Mouse (Mus musculus) testis, postnatal 10 days (tissue): Measurements from ENCODE around the gene Auh.

Experiments
- DNase-seq: peaks from one replicate; pipeline ENCODE4 v3.0.0; 2021; ENCODE audit warnings: low spot score

The Auh gene

DNA sequence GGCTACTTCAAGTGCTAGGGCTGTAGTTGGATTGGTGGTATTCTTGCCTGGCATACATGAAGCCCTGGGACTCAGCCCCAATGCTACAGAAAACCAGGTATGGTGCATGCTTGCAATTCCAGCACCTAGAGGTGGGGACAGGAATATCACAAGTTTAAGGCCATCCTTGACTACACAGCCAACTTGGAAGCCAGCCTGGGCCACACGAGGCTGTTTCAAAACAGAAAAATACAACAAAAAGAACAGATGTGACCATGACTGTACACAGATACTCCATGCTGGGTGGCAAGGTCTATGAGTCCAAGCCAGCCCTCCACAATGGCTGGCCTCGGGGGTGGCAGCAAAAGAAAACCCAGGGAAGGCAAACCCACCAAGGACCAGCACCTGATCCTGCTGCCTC, 95.7 kb downstream of the Auh start:
- DNase-seq = no peak

DNA sequence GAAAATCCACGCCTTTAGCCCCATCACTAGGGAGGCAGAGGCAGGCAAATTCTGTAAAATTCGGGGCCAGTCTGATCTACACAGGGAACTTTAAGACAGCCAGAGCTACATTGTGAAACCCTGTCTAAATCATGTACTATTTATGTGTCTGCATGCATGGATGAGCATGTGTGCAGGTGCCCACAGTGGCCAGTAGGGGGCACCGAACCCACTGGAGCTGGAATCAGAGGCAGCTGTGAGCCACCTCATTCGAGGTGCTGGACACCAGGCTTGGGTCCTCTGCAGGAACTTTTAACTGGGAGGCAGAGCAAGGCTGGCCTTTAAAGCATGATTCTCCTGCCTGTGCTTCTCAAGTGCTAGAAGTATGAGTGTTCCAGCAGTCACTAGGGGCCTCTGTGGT, 96.3 kb downstream of the Auh start:
- DNase-seq = no peak

DNA sequence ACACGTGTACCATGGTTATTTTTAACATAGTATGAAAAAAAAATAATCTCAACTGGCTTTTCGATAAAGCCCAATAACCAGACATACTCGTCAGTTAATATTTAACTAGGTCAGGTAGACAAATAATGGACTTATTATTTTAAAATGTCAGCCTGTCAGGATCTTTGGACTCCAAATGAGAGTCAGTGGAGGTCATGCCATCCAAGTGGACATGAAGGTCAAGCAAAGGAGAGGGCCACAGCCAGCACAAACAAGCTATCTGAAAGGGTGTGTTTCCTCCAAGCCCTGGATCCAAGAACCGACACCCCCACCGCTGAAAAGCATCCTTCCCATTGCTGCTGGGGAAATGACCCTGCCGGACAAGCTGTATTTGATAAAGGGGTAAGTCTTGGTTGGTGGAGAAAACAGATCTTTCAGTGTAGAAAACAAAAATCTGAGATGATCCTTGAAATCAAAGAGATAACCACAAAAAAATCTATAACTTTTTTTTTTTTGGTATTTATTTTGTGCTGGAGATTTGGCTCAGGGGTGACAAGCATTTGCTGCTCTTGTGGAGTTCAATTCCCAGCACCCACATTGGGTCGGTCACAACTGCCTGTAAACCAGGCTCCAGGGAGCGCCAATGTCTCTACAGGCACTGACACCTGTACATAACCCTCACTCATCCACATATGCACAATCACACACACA, 96.9 kb downstream of the Auh start:
- DNase-seq = no peak

DNA sequence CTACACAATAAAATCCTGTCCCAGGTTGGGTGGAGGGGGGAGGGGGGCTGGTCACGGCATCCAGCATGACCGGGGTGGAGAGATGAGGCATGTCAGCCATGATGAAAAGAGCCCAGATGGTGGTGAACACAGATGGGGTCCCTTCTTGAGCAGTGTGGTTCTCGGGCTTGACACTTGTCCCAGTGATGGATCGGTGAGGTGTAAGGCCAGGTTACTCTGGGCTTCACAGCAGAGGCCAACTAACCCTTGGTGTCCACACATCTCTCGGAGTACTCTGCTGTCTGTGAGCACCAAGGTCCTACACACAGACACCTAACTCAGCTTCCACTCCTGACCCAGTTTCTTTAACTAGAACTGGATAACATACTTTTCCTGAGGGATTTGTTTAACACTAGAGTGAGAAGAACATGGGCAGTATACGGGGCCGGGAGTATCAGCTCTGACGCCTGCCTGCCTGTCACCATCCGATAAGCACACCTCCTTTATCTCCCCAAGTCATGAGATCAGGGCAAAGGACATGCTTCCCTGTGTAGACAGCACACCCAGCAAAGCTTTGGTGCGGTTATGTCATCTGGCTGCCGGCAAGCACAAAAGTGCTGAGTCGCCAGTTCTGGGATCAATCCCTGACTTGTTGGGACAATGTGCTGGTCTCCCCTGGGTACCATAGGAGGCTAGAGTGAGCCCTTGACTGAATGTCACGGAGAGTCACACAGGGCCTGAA, 98.3 kb downstream of the Auh start:
- DNase-seq = no peak

DNA sequence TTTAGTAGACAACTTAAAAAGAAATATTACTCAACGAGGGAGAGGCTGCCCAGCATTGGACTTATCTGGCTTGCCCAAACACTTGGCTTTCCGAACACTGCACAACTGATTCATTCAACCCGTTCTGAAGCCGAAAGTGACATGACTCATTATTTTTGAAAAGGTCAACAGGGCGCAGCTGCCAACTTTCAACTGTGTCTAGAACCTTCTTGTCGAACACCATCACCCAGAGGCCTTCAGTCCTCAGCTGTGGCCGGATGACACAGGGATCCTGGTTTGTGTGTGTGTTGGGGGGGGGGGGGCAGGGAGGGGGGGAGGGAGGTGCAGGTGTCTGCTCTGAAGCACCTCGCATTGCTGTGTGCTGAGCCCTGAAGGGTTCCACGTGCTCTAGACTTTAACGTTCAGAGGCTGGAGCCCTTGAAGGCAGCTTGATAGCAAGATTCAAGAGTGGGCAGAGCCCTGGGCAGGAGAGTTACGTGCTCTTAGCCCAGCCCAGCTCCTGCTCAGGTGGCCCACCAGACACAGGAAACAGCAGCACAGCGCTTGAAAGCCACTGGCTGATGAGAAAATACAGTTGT, 100.4 kb downstream of the Auh start:
- DNase-seq = no peak

DNA sequence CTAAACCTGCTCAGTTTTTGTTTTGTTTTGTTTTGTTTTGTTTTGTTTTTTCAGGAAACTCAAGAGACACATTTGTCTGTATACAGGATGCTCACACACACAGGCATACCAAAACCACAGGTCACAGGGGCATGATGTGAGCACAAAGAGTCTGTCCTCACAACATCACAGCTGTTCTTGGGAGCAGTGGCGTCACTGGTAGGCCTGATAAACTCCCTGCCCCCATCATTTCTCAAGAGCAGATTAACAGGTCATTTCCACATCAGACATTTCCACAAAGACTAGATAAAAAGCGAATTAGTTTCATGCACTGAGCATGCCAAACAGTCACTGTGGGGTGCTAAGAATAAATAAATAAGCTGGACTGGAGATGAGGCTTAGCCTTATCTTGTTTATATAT, 101.3 kb downstream of the Auh start:
- no peak for DNase-seq

DNA sequence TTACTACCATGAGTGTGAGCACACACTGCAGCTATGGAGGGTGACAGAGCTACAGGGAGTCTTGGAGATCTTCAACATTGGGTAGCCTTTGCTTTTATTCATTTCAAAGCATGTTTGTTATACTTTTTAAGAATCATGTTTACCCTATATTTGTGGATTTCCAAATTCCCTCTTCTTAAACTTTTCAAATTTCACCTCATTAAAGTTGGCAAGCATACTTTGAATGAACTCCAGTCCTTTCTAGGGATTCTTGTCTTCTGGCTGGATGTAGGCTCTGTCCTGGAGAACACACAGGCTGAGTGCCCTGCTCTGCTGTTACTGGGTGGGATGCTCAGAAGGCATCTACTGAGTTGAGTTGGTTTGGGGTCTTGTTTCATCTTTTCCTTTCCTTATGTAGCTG, 102.8 kb downstream of the Auh start:
- no peak for DNase-seq

DNA sequence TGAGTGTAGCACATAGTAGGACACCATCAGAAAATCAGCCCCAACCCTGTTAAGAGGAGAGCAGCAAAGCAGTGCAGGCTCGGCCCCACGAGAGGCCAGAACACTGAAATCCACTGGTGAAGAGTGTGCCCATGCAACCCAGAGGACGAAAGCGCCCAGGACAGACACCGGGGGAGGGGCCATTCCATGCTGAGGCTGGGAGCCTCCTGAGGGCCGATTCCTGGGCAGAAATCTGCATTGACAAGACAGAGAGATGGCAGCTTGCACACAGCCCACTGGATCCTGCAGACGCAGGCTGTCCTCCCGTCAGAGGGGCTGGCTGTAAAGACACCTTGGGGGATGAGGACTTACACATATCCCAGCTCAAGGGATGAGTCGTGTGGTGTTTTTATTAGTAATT, 104.7 kb downstream of the Auh start:
- DNase-seq = no peak

DNA sequence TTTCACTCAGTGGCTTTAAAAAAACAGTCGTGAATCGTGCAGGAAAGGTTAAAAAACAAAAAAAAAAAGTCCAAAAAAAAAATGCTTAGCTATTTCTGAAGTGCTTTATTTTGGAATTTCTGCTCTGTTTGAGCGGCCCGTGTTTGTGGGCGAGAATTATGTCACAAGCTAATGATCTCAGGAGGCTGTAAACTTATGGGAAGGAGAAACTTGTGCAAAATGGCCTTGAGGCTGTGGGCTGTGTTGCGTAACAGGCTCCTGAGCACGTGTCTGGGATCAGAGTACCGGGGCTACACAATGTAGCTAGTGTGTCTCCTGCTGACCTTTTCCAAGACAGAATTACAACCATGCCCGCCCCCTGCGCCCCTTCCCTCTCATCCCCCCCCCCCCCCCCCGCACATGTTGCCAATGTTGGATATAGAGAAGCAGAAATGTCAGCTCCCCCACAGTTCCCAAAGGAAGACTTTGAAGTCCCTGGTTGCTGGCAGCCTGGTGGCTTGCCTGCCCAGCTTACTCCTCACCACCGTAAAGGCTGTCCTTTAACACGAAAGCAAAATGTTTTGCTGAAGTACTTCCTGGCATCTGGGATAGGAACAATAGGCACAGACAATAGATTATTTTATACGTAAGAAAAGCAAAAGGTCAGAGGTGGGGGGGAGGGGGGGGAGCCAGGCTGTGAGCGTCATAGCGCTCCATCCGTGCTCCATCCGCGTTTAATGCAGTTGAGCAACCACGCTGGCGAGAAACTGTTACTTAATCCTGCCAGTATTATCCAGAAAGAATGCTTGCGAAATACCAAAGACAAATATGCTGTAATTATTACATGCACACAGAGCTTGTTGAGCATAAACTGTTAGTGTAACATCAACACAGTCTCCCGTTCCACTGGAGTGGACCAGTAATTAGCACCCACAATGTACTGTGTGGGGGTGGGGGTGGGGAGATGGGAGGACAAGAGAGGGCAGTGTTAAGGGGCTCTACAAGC, 107.0 kb downstream of the Auh start:
- peak; percentile 74 for DNase-seq

DNA sequence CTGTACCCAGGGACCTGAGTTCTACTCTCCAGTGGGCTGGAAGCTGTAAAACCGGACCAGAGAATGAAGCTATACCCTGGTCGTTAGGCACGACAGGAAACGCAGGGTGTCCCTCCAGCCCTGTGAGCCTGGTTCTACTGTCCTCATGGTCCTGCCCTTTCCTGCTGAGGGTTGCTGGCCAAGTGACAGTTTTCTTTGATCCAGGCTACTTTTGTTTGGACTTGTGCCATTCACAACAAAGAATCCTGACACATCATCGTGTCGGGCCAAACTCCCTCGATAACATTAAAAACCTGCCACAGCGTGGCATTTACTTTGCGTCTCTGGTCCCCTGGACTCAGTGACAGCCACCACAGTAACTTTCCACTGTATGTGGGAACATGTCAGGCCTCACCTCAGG, 107.9 kb downstream of the Auh start:
- no peak for DNase-seq

DNA sequence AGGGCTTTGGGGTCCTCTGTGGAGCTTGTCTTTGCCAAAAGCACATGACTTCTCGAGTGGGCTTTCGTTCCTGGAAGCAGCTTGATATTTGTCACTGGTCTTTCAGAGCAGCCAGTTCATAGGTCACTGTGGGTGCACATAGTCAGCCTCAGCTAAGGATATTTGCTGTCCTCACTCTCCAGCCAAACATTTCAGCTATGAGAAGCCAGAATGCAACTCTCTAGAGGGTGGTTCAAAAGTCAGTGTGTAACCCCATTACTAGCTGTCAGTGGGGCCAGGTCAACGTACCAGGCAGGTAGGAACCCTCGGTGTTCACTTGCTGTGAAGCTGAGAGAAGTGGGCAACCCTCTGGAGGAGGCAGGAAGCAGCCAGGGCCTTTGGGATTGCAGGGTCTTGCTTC, 109.6 kb downstream of the Auh start:
- DNase-seq = no peak

DNA sequence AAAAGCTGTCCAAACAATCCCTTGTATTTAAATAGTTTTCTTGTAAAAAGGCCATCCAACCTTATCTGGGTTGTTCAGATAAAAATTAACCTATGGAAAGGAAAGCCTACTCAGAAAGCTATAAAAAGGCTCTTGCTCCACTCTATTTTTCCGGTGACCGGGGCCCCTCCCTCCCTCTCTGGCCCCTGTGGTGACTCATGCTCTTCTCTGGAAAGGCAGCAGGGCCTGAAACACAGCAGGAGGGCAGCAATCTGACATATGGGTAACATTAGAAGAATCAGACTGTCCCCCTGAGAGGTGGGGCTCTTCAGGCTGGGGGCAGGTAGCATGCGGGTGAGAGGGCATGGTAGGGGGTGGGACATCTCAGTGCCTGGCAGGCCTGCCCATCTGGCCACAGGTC, 110.7 kb downstream of the Auh start:
- no peak for DNase-seq

DNA sequence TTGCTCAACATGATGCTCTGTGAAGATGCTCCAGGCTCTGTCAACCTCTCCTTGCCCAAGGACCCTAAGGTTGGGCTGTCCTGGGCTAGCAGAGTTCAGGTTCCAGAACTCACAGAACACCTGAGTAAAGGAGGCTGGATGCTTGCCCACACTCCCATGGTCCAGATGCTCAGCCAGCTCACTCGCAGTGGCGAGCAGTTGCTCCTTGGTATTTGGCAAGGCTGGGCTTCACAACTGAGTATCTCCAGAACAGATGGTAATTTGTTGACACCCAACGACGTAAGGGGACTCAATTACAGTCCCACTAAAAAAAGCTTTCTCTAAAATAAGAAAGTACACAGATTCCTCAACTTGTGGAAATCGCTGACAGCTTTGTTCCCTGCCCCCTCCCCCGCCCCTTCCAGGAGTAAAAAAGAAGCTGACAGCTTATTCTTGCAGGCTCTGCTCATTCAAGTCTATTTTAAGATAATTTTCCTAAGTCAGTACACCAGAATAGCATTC, 111.4 kb downstream of the Auh start:
- no peak for DNase-seq

DNA sequence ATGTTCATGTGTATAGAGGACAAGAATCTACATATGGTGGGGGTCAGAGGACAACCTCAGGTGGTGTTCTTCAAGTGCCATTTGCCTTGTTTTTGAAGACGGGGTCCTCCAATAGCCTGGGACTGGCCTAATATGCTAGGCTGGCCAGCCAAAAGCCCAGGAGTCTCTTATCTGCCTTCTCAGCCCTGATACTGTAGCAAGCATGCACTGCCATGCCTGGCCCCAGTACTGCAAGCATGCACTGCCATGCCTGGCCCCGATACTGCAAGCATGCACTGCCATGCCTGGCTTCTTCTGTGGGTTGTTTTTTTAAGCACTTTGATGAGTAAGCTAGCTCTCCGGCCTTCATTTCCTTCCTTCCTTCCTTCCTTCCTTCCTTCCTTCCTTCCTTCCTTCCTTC, 115.7 kb downstream of the Auh start:
- DNase-seq = no peak

DNA sequence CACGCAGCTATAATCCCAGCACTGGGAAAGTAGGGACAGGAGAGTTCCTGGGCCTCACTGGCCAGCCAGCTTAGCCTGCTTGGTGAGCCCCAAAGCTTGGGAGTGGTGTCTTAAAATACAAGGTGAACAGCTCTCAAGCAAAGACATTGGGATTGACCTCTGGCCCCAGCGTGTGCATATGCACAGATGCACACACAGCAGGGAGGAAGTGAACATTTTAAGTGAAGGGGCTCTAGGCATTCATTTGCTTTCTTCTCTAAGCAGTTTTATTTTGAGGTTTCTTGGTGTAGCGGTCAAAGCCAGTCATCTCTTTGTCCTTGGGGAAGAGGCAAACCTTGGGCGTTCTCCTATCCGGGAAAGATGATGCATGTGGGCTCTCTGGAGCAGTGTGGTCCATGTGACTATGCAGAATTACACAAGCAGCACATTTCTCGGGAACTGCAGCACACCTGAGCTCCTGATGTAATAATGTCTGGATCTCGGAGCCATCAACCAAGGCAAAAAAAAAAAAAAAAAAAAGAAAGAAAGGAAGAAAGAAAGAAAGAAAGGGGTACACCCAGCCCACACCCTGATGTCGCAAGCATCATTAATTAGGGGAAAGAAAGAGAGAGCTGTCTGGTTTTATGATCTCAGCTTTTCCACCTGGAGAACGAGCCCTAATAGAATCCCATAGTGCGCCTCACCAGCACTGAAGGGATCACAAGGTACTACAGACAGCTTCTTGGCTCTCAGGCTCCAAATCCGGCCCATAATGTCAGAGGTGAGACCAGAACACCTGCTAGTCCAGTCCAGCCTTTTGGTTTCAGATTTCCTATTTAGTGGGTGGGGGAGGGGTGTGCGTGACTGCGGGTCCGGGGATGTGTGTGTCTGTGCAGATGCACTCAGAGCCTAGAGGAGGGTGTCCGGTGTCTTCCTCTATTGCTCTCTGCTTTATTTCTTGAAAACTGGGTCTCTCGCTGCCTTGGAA, 116.6 kb downstream of the Auh start:
- DNase-seq = no peak

DNA sequence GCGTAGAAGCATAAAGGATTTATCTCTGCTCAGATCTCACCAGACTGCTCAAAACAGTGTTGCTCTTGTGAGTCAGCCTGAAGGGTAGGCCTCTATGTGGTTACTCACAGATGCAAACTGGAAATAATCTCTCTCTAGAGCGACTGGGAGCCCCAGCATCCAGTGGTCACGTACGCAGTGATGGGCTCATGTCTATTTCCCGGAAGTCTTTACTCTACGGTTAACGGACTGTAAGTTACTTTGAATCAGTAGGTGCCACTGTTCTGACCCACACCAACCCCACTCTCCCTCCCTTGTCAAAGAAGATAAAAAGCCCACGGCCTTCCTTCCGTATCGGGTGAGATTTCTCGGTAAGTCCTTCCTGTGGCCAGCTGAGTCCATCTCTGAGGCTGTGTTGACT, 121.8 kb downstream of the Auh start:
- DNase-seq = no peak

DNA sequence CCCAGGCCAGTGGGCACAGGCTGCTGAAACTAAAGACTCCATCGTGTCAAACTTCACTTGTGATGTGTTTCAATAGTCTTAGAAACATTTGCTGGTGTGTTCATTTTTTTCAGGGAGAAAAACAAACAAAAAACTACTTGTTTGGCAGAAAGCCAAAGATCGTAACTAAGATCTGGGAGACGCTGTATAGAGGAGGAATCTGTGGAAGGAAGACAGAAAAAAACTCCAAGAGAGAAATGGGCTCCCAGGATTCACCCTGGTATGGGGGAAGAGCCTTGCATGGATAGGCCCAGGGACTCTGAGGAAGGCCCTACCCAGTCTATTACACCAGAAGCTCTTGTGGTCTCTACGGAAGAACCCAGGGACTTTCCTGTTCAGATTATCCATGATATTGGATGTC, 123.5 kb downstream of the Auh start:
- no peak for DNase-seq

DNA sequence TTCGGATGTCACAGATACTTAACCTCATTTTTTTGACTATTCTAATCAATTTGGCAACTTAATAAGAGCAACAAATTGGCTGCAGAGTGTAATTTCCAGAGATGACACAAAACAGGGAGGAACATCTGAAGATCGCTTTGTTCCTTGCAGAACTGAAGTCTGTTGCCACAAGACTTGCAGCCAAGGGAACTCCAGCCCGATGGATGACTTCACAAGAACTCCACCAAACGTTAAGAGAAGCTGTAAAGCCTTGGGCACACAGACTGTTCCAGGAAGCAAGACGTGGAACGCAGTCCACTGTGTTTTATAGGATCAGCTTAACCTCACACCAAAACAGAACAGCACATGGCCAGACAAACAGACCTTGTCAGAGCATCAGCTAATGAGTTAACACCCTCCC, 123.9 kb downstream of the Auh start:
- no peak for DNase-seq

DNA sequence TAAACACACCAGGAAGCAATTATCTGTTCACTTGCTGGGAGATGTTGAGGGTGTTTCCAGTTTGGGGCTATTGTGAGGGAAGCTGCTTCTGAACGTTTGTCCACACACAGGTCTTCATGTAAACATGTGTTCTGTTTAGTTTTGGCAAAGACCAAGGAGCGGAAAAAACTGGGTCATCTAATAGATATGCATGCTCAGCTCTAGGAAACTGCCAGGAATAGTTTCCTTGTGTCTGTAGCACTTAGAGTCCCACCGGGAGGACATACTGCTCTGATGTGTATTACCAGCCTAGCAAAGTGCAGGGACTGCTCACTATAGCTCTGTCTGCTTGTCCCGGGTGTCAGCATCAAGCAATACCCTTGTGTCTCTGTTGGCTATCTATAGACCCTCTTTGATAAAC, 127.0 kb downstream of the Auh start:
- DNase-seq = no peak

DNA sequence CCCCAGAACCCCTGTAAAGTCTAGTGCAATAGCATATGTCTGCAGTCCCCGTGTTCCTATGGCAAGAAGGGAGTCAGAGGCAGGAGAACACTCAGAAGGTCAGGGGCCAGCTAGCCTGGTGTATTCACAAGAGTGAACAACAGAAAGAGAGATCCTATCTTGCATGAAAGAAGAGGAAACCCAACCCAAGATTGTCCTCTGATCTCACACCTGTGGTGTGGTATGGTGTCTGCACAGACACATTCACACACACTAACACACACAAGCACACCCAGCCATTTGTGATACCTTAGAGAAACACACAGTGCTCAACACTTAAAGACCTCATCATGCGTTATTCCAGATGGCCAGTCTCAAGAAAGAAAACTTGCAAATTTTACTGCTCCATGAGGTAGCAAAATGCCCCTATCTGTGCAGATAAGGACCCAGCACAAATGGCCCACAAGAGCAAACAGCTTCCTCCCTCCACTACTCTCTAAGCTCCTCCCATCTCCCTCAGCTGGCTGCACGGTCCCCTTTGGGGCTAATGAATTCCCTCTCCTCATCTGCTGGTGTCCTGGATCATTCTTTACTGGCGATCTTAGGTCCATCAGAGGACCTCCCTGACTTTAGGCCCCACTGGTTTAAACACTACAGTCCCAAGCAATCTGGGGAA, 128.7 kb downstream of the Auh start:
- DNase-seq = no peak

DNA sequence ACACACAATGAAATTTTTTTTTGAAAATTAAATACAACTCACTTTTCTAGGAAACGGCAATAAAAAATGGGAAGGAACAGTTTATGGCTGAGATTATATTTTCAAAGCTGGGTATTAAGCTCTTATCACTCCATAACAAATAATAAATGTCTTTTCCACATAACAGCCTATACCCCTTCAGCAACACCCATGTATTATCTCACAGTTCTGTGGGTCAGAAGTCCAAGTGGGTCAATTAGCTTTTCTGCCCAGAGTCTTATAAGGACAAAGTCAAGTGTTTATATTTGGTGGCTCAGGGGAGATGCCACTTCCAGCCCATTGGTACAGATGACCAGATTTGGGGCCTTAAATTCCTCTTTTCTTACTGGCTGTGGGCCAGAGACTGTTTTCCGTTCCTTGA, 129.4 kb downstream of the Auh start:
- DNase-seq = no peak
